Mouse (Mus musculus) lung, postnatal 0 days (tissue): ENCODE results near the gene Ninj1.

ENCODE experiments used
- CTCF ChIP-seq: IDR thresholded peaks from 2 replicates; pipeline ENCODE4 v1.5.1; 2016; ENCODE audit warnings: antibody characterized with exemption, mild to moderate bottlenecking
- EP300 ChIP-seq: IDR thresholded peaks from 2 replicates; pipeline ENCODE4 v1.6.1; 2016; ENCODE audit warnings: antibody characterized with exemption, mild to moderate bottlenecking, control low read depth

DNA sequence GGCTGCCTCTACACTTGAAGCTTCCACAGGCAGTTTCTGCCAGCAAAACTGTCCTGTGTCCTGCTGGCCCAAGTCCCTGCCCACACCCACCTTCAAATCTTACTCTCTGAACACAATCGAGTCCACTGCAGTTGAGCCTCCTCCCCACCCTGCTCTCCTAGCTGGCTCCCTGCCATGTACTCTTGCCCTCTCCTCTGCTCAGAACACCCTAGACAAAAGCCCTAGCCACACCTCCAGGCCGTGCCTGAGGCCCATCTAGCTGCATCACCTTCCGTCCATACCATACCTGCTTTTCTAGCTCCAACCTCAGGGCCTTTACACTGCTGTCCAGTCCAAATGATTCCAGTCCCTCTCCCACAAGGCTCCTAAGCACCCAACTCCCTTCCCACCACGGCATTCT lies 46.7 kb upstream of the Ninj1 start:
- TF ChIP-seq EP300: no peak
- no peak for TF ChIP-seq CTCF
